Mouse (Mus musculus) intestine, embryonic 16.5 days (tissue): ENCODE data around the gene Prl2b1. TPM values are rescaled to one million over a fixed set of nuclear protein-coding genes. Genes with fewer than 3 reads are reported as not detected.

ENCODE experiments used
- polyA plus RNA-seq: library from polyadenylated mRNA; unstranded; fragments of >200 nt; fragmentation: Nextera tagmentation; extraction: Ambion mirVana; gene quantifications from 2 replicates; pipeline ENCODE4 v1.2.1, GENCODE M21; 2015

Gene Prl2b1
- polyA plus RNA-seq, 1 experiment from 2014 or later, result not detected

Other genes with a start within 250 kb of the Prl2b1 start
- not detected in 2 replicates for gene Prl3d3, start 234.1 kb downstream of the Prl2b1 start, polyA plus RNA-seq
- gene Prl3c1, start 194.2 kb downstream of the Prl2b1 start, polyA plus RNA-seq, result not detected in 2 replicates
- gene Prl3b1, start 149.0 kb downstream of the Prl2b1 start, polyA plus RNA-seq, result not detected in 2 replicates
- gene Prl3a1, start 131.4 kb downstream of the Prl2b1 start, polyA plus RNA-seq, result not detected in 2 replicates
- 0.21 and 1.1 TPM in 2 replicates for gene Prl6a1, start 78.2 kb downstream of the Prl2b1 start, polyA plus RNA-seq
- gene Prl8a2, start 45.2 kb downstream of the Prl2b1 start, polyA plus RNA-seq, result not detected in 2 replicates
- gene Prl8a6, start 47.8 kb upstream of the Prl2b1 start, polyA plus RNA-seq, result not detected in 2 replicates
- not detected in 2 replicates for gene Prl8a8, start 122.4 kb upstream of the Prl2b1 start, polyA plus RNA-seq
- not detected in 2 replicates for gene Prl8a9, start 173.8 kb upstream of the Prl2b1 start, polyA plus RNA-seq
- gene Prl8a1, start 191.3 kb upstream of the Prl2b1 start, polyA plus RNA-seq, result not detected in 2 replicates
- not detected in 2 replicates for gene Prl7b1, start 219.7 kb upstream of the Prl2b1 start, polyA plus RNA-seq